Mouse (Mus musculus) hematopoietic stem cell, adult 5-6 weeks (primary cell): ENCODE measurements around the gene Copz2. TPM values are rescaled to one million over a fixed set of nuclear protein-coding genes. Genes with fewer than 3 reads are reported as not detected.

ENCODE experiments used
- ATAC-seq, 2 experiments: fragments of 125-278 bp in 1 of 2; replicated peaks in 1 of 2; 2 replicates each; pipeline ENCODE4 v1.8.0; 2016 to 2017; ENCODE audit warnings: inconsistent platforms in 2 of 2, mild to moderate bottlenecking in 2 of 2, moderate number of reproducible peaks in 2 of 2, low read depth in 1 of 2, moderate TSS enrichment in 1 of 2; ENCODE audit not compliant: low FRiP score in 2 of 2, poor library complexity in 2 of 2, severe bottlenecking in 2 of 2, insufficient read depth in 1 of 2, low TSS enrichment in 1 of 2
- total RNA-seq: library from RNA; stranded (forward); fragments of 172-1452, 232-1000 nt; gene quantifications from 2 replicates; pipeline ENCODE4 v1.2.3, GENCODE M21; 2017

Gene Copz2
- total RNA-seq, 1 experiment from 2014 or later: 5.9 TPM

GRCm38 (mm10) chr11:96878715-96879114 is 29.0 kb downstream of the Copz2 start:
- peak; percentile 63 to 69 for ATAC-seq

- no peak for ATAC-seq
Observed at GRCm38 (mm10) chr11:96879359-96879758, 29.7 kb downstream of the Copz2 start.

GRCm38 (mm10) chr11:96880296-96880695 is 30.6 kb downstream of the Copz2 start:
- no peak for ATAC-seq

- ATAC-seq: no peak
Observed at GRCm38 (mm10) chr11:96885901-96886340, 36.3 kb downstream of the Copz2 start.

GRCm38 (mm10) chr11:96886942-96887546 is 37.4 kb downstream of the Copz2 start:
- ATAC-seq: peak; percentile 27 to 62; a peak in 2 of 4 replicates

- ATAC-seq: no peak
Observed at GRCm38 (mm10) chr11:96891784-96892527, 42.3 kb downstream of the Copz2 start.

- no peak for ATAC-seq
Observed at GRCm38 (mm10) chr11:96893203-96893842, 43.7 kb downstream of the Copz2 start.

- no peak for ATAC-seq
Observed at GRCm38 (mm10) chr11:96895886-96896285, 46.2 kb downstream of the Copz2 start.

- ATAC-seq: no peak
Observed at GRCm38 (mm10) chr11:96899449-96900306, 50.0 kb downstream of the Copz2 start.

GRCm38 (mm10) chr11:96901332-96901731 is 51.7 kb downstream of the Copz2 start:
- ATAC-seq: no peak

- no peak for ATAC-seq
Observed at GRCm38 (mm10) chr11:96902639-96903635, 53.3 kb downstream of the Copz2 start.

- ATAC-seq: no peak
Observed at GRCm38 (mm10) chr11:96906431-96907161, 56.9 kb downstream of the Copz2 start.

- no peak for ATAC-seq
Observed at GRCm38 (mm10) chr11:96908594-96908993, 58.9 kb downstream of the Copz2 start.

- peak; percentile 84 to 92 for ATAC-seq
Observed at GRCm38 (mm10) chr11:96910003-96910402, 60.3 kb downstream of the Copz2 start.
